Mouse (Mus musculus) stomach, embryonic 15.5 days (tissue): ENCODE data around the gene Polm. TPM values are rescaled to one million over a fixed set of nuclear protein-coding genes. Genes with fewer than 3 reads are reported as not detected.

Source experiments
- ATAC-seq: fragments of 200-750 bp; cut with Nextera tagmentation; 2 replicates; pipeline ENCODE4 v1.8.0; 2017; ENCODE audit warnings: low read depth, moderate number of reproducible peaks, moderate TSS enrichment; ENCODE audit not compliant: insufficient read depth, low FRiP score
- H3K27ac ChIP-seq: fragments of 300-500 bp; sonication (generic); 2 replicates; pipeline ENCODE4 v1.5.1; 2015; ENCODE audit warnings: mild to moderate bottlenecking, inconsistent platforms
- H3K27me3 ChIP-seq: fragments of 300-500 bp; sonication (generic); replicated peaks from 2 replicates; pipeline ENCODE4 v1.6.1; 2015; ENCODE audit warnings: inconsistent platforms
- H3K36me3 ChIP-seq: fragments of 300-500 bp; sonication (generic); 2 replicates; pipeline ENCODE4 v1.6.1; 2015; ENCODE audit warnings: inconsistent platforms
- H3K4me1 ChIP-seq: fragments of 300-500 bp; sonication (generic); 2 replicates; pipeline ENCODE4 v1.6.1; 2015; ENCODE audit warnings: inconsistent platforms
- H3K4me2 ChIP-seq: fragments of 300-500 bp; sonication (generic); 2 replicates; pipeline ENCODE4 v1.6.1; 2015; ENCODE audit warnings: mild to moderate bottlenecking, inconsistent platforms
- H3K4me3 ChIP-seq: fragments of 300-500 bp; sonication (generic); replicated peaks from 2 replicates; pipeline ENCODE4 v1.5.1; 2015; ENCODE audit warnings: inconsistent platforms
- H3K9ac ChIP-seq: fragments of 300-500 bp; sonication (generic); 2 replicates; pipeline ENCODE4 v1.6.1; 2015; ENCODE audit warnings: inconsistent platforms
- H3K9me3 ChIP-seq: fragments of 300-500 bp; sonication (generic); 2 replicates; pipeline ENCODE4 v1.6.1; 2016; ENCODE audit warnings: inconsistent platforms
- WGBS: fragments of 180-500 bp; shearing (Covaris S2); methylation state at CpG from one replicate; pipeline ENCODE4 v1.1.7; 2015; 5-methylcytosine and 5-hydroxymethylcytosine counted together
- polyA plus RNA-seq: library from polyadenylated mRNA; unstranded; fragments of >200 nt; fragmentation: Nextera tagmentation; extraction: Ambion mirVana; gene quantifications from 2 replicates; pipeline ENCODE4 v1.2.1, GENCODE M21; 2015

Gene Polm
- polyA plus RNA-seq, 1 experiment from 2014 or later: 9.6 TPM

DNA sequence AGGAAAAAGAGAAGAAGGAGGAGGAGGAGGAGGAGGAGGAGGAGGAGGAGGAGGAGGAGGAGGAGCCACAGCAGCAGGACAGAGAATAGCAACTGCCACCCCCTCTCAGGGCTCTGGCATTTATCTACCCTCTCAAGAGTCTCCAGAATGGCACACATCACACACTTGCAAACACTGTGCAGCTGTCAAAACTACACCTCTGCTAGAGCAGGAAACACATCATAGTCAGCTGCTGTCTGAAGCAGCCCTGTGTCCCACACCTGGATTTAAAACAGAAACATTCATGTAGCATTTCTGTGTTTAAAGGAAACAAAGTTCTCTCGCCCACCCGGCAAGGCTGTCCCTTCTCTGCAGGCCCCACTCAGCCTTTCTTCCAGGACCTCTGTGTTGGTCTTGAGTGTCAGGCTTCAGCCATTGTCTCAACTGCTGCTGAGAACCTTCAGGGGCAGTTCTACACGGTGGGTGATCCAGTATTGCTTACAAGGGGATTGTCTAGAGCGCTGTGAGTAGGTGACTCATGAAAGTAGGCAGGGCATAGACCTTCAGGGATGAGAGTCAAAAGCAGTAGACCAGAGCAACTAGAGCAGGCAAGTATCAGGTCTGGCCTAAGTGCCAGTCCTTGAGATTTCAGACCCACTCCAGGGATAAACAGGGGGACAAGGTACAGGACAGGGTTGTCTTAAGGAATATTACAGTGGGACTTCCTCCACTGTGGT, 13.4 kb upstream of the Polm start:
- Histone ChIP-seq H3K27ac (no peak overlapping the region), H3K9ac (no peak overlapping the region), H3K27me3 (no peaks in the 10 kb centered on the region), H3K4me1 (no peaks in the 10 kb centered on the region), H3K9me3 (no peaks in the 10 kb centered on the region), H3K36me3 (no peaks in the 10 kb centered on the region), H3K4me2 (no peak overlapping the region), H3K4me3 (no peak overlapping the region)
- ATAC-seq: no peak
- WGBS: 46% methylated on average over 4 of the region's 4 CpGs

DNA sequence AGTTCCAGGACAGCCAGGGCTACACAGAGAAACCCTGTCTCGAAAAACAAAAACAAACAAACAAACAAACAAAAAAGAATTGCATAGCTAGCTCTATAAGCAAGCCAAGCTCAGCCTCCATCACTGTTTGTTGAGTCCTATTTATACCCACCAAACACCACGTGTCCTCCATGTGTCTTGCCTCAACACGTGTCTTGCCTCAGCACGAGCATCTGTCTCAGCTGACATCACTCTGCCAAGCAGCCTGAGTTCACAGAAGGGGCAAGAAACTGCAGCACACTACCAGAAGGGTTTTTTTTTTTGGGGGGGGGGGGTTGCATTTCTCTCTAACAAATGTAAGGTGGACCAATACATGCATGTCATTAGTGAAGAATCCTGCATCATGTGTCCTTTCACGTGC, 12.6 kb upstream of the Polm start:
- H3K9me3 ChIP-seq: no peaks in the 10 kb centered on the region
- no peaks in the 10 kb centered on the region for H3K4me1 ChIP-seq
- H3K4me2 ChIP-seq: no peak overlapping the region
- H3K4me3 ChIP-seq: no peak overlapping the region
- 52% methylated on average over 5 of the region's 5 CpGs for WGBS
- no peak for ATAC-seq
- no peaks in the 10 kb centered on the region for H3K36me3 ChIP-seq
- H3K9ac ChIP-seq: no peak overlapping the region
- no peak overlapping the region for H3K27ac ChIP-seq
- no peaks in the 10 kb centered on the region for H3K27me3 ChIP-seq

DNA sequence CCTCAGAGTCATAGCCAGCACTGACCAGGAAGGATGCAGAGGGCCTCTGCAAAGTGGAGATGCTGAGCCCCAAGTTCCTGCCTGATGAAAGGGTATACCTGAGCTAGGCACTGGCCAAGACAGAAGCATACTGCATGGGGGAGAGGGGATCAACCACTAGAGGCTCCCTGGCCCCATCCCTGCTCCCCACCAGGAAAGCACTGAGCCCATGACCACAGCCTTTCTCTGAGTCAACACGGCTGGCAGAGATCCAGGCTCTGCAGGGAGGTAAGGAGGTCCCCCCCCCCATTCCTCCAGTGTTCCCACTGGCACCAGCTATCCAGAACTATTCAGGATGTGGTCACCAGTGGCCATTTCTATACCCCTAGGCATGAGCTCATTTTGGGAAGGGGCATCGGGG, 11.5 kb upstream of the Polm start:
- H3K9me3 ChIP-seq: no peaks in the 10 kb centered on the region
- H3K4me3 ChIP-seq: no peak overlapping the region
- WGBS: 55% methylated on average over 2 of the region's 2 CpGs
- no peaks in the 10 kb centered on the region for H3K27me3 ChIP-seq
- no peaks in the 10 kb centered on the region for H3K4me1 ChIP-seq
- no peaks in the 10 kb centered on the region for H3K36me3 ChIP-seq
- H3K4me2 ChIP-seq: no peak overlapping the region
- no peak overlapping the region for H3K9ac ChIP-seq
- no peak for ATAC-seq
- H3K27ac ChIP-seq: no peak overlapping the region

DNA sequence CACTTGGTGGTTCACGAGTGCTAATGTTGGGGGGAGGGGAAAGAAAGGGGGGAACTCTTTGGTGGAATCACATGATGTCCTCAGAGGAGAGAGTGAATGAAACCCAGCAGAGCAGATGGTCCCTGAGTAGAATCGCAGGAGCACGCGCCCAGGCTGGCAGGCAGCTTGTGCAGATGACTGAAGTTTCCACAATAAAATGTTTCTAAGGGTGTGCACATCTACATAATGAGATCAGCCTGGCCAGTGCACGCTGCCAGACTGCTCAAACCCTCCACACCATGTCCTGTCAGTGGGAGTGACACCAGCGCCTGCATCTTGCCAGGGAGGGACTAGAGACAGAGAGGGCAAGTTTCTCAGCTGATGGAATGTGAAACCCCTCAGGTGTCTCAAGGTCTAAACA, 10.9 kb upstream of the Polm start:
- Histone ChIP-seq H3K4me2 (no peak overlapping the region), H3K4me1 (no peaks in the 10 kb centered on the region), H3K4me3 (no peak overlapping the region), H3K27me3 (no peaks in the 10 kb centered on the region), H3K9me3 (no peaks in the 10 kb centered on the region), H3K27ac (no peak overlapping the region), H3K36me3 (no peaks in the 10 kb centered on the region), H3K9ac (no peak overlapping the region)
- ATAC-seq: no peak
- 65% methylated on average over 6 of the region's 6 CpGs for WGBS

DNA sequence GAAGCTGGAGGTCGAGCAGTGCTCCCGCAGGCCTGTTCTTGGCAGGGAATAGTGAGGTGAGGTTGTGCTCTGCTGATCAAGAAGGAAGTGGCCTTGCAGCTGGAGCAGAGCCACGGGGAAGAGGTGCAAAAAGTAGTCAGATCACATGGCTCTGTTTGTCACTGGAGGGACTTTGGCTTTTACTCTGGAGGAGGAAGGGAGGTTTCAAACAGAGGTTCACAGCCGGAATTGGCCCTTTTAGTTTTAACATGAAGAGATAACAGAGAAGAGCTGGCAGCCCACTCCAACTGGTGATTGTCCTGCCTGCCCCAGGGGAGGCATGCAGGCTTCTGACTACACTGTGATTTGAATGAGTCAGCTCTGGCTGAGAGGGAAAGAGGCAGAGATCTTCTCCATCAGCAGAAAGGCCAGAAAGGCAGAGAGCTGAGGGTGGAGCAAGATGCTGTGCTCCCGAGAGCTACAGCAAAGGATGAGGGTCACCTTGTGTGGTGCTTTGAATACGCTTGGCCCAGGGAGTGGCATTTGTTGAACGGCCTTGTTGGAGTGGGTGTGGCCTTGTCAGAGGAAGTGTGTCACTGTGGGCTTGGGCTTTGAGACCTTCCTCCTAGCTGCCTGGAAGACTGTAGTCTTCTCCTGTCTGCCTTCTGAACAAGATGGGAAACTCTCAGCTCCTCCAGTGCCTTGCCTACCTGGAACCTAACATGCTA, 9.0 kb upstream of the Polm start:
- Histone ChIP-seq H3K4me2 (no peak overlapping the region), H3K27me3 (no peaks in the 10 kb centered on the region), H3K36me3 (no peaks in the 10 kb centered on the region), H3K9ac (no peak overlapping the region), H3K4me1 (no peaks in the 10 kb centered on the region), H3K9me3 (no peaks in the 10 kb centered on the region), H3K4me3 (no peak overlapping the region), H3K27ac (no peak overlapping the region)
- ATAC-seq: no peak
- WGBS: 60% methylated on average over 7 of the region's 7 CpGs

DNA sequence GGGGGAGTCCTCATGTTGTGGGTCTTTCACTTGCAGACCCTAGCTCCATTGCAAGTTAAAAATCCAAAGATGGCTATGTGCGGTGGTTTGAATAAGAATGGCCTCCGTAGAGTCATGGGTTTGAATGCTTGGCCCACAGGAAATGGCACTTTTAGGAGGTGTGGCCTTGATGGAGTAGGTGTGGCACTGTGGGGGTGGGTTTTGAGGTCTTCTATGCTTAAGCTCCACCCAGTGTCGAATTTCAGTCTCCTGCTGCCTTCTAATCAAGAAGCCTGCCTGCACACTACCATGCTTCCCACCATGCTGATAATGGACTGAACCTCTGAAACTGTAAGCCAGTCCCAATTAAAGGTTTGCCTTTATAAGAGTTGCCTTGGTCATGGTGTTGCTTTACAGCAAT, 5.3 kb upstream of the Polm start:
- Histone ChIP-seq H3K4me2 (no peak overlapping the region), H3K27ac (no peak overlapping the region), H3K4me1 (no peaks in the 10 kb centered on the region), H3K9ac (no peak overlapping the region), H3K36me3 (no peaks in the 10 kb centered on the region), H3K27me3 (no peaks in the 10 kb centered on the region), H3K9me3 (no peaks in the 10 kb centered on the region), H3K4me3 (no peak overlapping the region)
- ATAC-seq: no peak
- WGBS: 84% methylated on average over 3 of the region's 3 CpGs

DNA sequence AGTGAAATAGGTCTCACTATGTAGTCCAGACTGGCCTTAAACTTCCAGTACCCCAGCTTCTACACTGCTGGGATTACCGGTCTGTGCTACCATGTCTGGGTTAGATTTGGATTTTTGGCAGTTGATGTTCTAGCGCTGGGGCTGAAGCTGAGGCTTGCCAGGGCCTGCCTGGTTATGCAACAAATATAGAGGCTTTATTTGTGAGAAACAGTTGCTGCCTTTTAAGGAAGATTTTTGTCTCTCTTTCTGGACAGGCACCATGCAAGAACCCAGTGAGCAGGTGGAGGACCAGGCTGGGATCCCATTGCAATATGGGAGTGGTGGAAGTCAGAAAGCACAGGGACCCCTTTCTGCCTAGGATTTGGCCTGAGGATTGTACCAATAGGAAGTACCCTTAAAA, 3.9 kb upstream of the Polm start:
- Histone ChIP-seq H3K4me2 (no peak overlapping the region), H3K9me3 (no peaks in the 10 kb centered on the region), H3K27me3 (no peaks in the 10 kb centered on the region), H3K4me1 (no peaks in the 10 kb centered on the region), H3K9ac (no peak overlapping the region), H3K4me3 (no peak overlapping the region), H3K36me3 (no peaks in the 10 kb centered on the region), H3K27ac (no peak overlapping the region)
- WGBS: 86% methylated on average over 2 of the region's 2 CpGs
- no peak for ATAC-seq

DNA sequence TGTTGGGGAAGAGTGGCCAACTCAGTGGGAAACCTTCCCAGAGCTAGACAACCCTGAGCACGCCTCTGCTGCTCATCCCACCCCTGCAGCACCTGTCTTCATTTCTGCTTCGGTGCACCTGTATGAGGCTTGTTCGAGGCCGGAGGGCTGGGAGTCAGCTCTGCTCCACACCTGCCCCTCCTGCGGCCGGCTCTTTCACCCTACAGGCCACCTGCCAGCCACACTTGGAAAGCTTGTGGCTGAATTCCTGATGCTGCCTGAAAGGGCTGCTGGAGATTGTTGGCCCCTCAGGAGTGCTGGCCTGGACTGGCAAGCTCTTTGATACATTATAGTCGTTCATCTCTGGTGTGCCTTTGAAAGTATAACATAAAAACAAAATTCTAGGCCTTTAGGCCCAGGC, 2.5 kb upstream of the Polm start:
- Histone ChIP-seq H3K36me3 (no peaks in the 10 kb centered on the region), H3K4me1 (no peaks in the 10 kb centered on the region), H3K4me3 (no peak overlapping the region), H3K9me3 (no peaks in the 10 kb centered on the region), H3K4me2 (no peak overlapping the region), H3K27me3 (no peaks in the 10 kb centered on the region), H3K9ac (no peak overlapping the region), H3K27ac (no peak overlapping the region)
- 80% methylated on average over 7 of the region's 7 CpGs for WGBS
- no peak for ATAC-seq

DNA sequence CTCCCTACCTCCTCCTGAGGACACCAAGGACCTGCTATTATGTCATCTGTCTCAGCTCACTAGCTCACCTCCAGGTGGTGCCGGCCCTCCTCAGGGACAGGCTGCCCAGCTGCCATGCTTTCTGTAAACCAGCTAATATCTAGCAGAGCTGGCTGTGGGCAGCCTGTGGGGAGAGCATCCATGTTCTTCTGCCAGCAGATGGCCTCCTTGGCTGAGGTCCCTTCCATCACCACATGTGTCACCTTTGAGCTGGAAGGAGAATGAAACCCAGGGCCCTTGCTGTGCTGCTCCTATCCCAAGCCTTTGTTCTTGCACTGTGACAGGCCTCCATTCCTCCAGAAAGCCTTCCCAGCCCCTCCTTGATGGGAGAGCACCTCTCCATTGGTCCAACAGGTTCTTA, 1.7 kb downstream of the Polm start:
- ATAC-seq: no peak
- Histone ChIP-seq H3K27me3 (no peaks in the 10 kb centered on the region), H3K9ac (no peak overlapping the region), H3K36me3 (no peaks in the 10 kb centered on the region), H3K4me3 (no peak overlapping the region), H3K4me1 (no peaks in the 10 kb centered on the region), H3K4me2 (no peak overlapping the region), H3K9me3 (no peaks in the 10 kb centered on the region), H3K27ac (no peak overlapping the region)
- WGBS: 73% methylated on average over 1 of the region's 1 CpGs

DNA sequence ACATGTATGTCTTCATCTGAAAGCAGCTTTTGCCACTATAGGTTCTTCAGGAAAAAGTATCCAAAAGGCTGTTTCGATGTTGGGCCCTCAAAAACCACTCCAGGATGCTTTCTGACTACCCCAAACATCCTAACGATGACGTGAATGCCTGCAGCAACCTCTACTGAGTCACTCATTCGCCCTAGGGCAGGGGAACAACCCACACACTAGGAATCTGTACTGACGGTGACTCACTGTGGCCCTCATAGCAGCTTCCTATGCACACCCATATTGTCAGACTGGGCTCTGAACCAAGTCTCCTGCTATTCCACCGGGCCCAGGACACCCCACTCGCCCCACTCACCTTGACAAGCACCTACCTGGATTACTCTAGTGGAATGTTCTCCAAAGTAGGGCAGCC, 2.8 kb downstream of the Polm start:
- 90% methylated on average over 7 of the region's 7 CpGs for WGBS
- H3K4me2 ChIP-seq: no peak overlapping the region
- H3K27ac ChIP-seq: no peak overlapping the region
- no peak overlapping the region for H3K9ac ChIP-seq
- ATAC-seq: no peak
- no peak overlapping the region for H3K4me3 ChIP-seq
- no peaks in the 10 kb centered on the region for H3K27me3 ChIP-seq
- H3K4me1 ChIP-seq: no peaks in the 10 kb centered on the region
- no peaks in the 10 kb centered on the region for H3K9me3 ChIP-seq
- 0 out of 2 replicates have a peak, but pooled peaks cover 6% of the 10 kb centered on the region for H3K36me3 ChIP-seq

DNA sequence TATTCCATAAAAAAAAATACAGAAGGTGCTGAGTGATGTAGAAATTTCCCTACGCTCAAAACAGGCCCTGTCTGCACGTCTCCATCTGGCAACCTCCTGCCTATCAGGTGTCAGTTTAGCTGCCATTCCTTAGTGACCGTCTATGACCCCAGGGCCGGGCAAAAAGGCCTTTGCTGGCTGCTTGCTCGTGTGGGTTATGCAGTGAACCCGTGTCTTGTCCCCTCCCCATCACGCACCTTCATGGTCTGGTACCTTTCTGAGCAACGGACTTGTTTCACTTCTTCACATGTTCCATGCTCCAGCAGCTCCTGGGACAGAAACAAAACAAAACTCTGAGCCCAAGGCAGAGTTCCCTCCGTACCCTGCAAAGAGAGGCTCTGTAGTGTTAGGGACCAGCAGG, 3.3 kb downstream of the Polm start:
- Histone ChIP-seq H3K36me3 (0 out of 2 replicates have a peak, but pooled peaks cover 6% of the 10 kb centered on the region), H3K4me2 (no peak overlapping the region), H3K9me3 (no peaks in the 10 kb centered on the region), H3K4me3 (no peak overlapping the region), H3K27me3 (no peaks in the 10 kb centered on the region), H3K27ac (no peak overlapping the region), H3K9ac (no peak overlapping the region), H3K4me1 (no peaks in the 10 kb centered on the region)
- 84% methylated on average over 9 of the region's 9 CpGs for WGBS
- ATAC-seq: no peak

DNA sequence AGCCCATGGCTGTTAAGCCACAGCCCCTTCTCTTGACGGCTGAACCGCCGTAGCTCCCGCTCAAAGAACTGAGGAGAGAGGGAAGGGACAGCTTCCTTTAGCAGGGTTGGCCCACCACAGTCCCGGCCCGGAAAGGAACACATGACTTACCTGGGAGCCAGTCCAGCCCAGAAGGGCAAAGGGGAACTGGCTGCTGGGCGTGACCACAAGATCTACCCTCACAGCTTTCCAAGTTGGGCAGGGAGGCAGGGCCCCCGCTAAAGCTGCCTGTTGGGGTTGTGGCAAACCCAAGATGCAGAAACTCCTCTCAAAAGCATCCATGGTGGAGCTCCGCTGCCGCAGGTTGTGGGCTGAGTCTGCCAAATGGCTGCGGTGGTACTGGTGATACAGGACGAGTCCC, 8.5 kb downstream of the Polm start:
- Histone ChIP-seq H3K4me3 (no peak overlapping the region), H3K4me2 (no peak overlapping the region), H3K4me1 (no peaks in the 10 kb centered on the region), H3K27me3 (no peaks in the 10 kb centered on the region), H3K27ac (no peak overlapping the region), H3K9me3 (no peaks in the 10 kb centered on the region), H3K36me3 (0 out of 2 replicates have a peak, but pooled peaks cover 11% of the 10 kb centered on the region), H3K9ac (no peak overlapping the region)
- ATAC-seq: no peak
- 87% methylated on average over 12 of the region's 12 CpGs for WGBS
